Mouse (Mus musculus) lung, adult 2 months (tissue): ENCODE data around the gene Hoxc5. TPM values are rescaled to one million over a fixed set of nuclear protein-coding genes. Genes with fewer than 3 reads are reported as not detected.

Source experiments
- DNase-seq: peaks from one replicate; pipeline ENCODE4 v3.0.0; 2022
- H3K4me1 ChIP-seq: fragments of 200-500 bp; 2 replicates; pipeline ENCODE4 v1.6.1; 2011; ENCODE audit warnings: low read length; ENCODE audit not compliant: control insufficient read depth, insufficient read depth
- H3K4me3 ChIP-seq: fragments of 200-500 bp; replicated peaks from 2 replicates; pipeline ENCODE3; 2011; ENCODE audit warnings: low read depth, mild to moderate bottlenecking, control low read depth, low read length; ENCODE audit errors: extremely low read depth
- CTCF ChIP-seq: fragments of 200-500 bp; IDR thresholded peaks from 2 replicates; pipeline ENCODE4 v1.5.1; 2011; ENCODE audit warnings: mild to moderate bottlenecking, low read length, control low read depth; ENCODE audit not compliant: insufficient read depth
- POLR2A ChIP-seq: fragments of 200-500 bp; IDR thresholded peaks from 2 replicates; pipeline ENCODE4 v1.6.1; 2011; ENCODE audit warnings: low read depth, mild to moderate bottlenecking, control low read depth, low read length, borderline replicate concordance; ENCODE audit errors: extremely low read depth
- WGBS: fragments of 180-500 bp; shearing (Covaris S2); methylation state at CpG from one replicate; pipeline ENCODE4 v1.1.7; 2018; 5-methylcytosine and 5-hydroxymethylcytosine counted together
- polyA plus RNA-seq: library from polyadenylated mRNA; depleted of rRNA; stranded (reverse); fragments of >200 nt; gene quantifications from 2 replicates; pipeline ENCODE4 v1.2.3, GENCODE M21; 2012

Gene Hoxc5
- polyA plus RNA-seq, 1 experiment = 1.6 TPM

DNA sequence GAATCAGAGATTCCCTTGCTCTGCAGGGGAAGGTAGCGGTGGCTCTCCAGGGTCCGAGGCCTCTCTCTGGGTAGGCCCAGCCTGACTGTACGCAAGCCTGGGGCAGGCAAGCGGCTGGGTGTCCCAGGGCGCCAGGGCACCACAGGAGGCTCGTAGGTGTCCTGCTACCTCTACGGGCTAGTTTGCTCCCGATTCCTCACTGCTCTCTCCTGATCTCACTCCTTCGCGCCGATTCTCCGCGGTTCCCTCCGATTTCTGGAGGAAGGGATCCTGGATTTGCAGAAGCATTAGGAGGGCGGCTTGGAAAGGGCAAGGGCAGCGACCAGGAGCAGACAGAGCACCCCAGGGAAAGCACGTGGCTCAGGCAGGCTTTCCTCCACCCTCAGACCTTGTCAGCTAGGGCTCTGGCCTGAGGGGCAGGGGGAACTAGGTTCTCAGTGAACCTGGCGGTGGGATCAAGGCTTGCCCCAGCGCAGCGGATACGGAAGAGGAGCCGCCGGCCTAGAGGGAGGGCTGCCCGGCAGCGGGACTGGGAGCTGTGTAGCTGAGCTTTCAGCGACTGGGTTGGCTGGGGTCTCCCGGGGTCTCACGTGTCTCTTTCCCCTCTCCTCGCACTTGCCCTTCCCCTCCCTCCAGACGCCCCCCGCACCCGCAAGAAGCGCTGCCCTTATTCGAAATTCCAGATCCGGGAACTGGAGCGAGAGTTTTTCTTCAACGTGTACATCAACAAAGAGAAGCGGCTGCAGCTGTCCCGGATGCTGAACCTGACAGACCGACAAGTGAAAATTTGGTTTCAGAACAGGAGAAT is 11.2 kb upstream of the Hoxc5 start:
- no peak for DNase-seq
- Histone ChIP-seq H3K4me3 (no peak overlapping the region), H3K4me1 (no peaks in the 10 kb centered on the region; the same call in 1 of the 2 replicates)
- 2% methylated on average over 40 of the region's 40 CpGs for WGBS
- no peak for TF ChIP-seq POLR2A
- no peak for TF ChIP-seq CTCF

- Histone ChIP-seq H3K4me3 (no peak overlapping the region), H3K4me1 (no peaks in the 10 kb centered on the region; the same call in 1 of the 2 replicates)
- 5% methylated on average over 12 of the region's 12 CpGs for WGBS
- no peak for DNase-seq
- TF ChIP-seq CTCF (no peak), POLR2A (no peak)
These were observed 10.3 kb upstream of the Hoxc5 start for GRCm38 (mm10) chr15:102956906-102957305.

DNA sequence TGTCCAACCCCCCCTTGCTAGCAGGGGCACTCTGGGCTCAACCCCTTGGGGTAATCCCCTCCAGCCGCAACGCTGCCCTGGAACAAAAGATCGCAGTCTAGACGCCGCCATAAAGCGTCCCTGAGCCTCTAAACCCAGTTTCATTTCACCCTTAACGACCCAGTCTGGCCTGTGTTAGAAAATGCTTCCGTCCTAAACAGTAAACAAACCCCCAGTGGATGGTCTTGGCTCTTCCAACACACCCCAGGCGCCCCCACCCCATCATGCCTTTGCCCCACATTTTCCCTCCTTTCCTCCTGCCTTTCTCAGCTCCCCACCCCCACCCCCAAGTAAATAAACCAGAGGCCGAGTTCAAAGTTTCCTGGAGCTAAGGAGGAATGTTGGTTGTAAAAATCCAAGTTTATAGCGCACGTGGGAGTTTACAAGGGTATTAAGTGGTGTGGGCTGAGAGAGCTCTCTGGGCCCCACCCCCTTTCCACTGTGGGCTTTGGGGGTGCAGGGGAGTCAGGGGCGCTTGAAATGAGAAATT is 7.5 kb upstream of the Hoxc5 start:
- under 1% methylated on average over 13 of the region's 13 CpGs for WGBS
- H3K4me1 ChIP-seq = peaks cover 2% of the 10 kb centered on the region; the same call in 1 of the 2 replicates
- DNase-seq = no peak
- no peak for TF ChIP-seq POLR2A
- no peak for TF ChIP-seq CTCF
- no peak overlapping the region for H3K4me3 ChIP-seq

DNA sequence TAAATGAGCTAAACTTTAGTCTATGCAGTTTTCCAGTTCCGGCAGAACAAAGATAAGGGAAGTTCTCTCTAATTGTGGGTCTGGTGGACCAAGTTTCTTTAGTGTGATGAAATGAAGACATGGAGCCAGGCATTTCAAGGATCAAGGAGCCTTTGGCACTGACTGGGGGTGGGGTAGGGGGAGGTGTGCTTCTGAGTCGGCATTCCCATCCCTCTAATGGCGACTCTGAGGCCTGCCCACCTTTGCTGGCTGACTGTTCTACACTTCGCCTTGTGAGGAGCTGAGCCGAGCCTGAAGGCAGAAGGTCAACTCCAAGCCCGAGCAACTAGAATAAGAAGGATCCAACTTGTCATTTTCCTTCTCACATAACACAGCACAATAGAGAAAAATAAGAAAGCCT is 5.5 kb upstream of the Hoxc5 start:
- Histone ChIP-seq H3K4me1 (0 out of 2 replicates have a peak, but pooled peaks cover 2% of the 10 kb centered on the region), H3K4me3 (no peak overlapping the region)
- no peak for TF ChIP-seq CTCF
- no peak for TF ChIP-seq POLR2A
- DNase-seq = no peak
- WGBS = 5% methylated on average over 6 of the region's 6 CpGs

DNA sequence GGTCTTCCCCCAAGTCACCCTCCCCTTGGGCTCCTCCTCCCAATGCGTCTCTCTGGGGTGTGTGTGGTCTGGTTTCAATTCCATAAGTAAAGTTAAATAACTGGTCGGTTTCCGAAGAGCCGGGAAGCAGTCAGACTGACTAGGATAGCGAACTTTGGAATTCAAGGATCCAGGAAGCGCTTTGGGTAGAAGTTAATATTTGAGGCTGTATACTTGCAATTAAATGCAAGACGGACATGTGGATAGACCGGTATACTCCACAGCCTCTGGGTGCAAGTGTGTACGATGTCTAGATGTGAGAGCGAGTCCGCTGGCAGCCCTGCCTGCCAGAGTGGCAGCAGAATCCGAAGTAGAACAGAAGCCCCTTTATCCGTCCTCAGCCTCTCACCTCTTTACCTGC is 4.8 kb upstream of the Hoxc5 start:
- H3K4me1 ChIP-seq = 0 out of 2 replicates have a peak, but pooled peaks cover 2% of the 10 kb centered on the region
- no peak overlapping the region for H3K4me3 ChIP-seq
- TF ChIP-seq CTCF = no peak
- TF ChIP-seq POLR2A = no peak
- no peak for DNase-seq
- WGBS = 8% methylated on average over 13 of the region's 13 CpGs

- TF ChIP-seq POLR2A (no peak), CTCF (no peak)
- WGBS = 8% methylated on average over 8 of the region's 8 CpGs
- Histone ChIP-seq H3K4me3 (no peak overlapping the region), H3K4me1 (0 out of 2 replicates have a peak, but pooled peaks cover 2% of the 10 kb centered on the region)
- no peak for DNase-seq
These were observed 4.0 kb upstream of the Hoxc5 start for GRCm38 (mm10) chr15:102963259-102963658.

DNA sequence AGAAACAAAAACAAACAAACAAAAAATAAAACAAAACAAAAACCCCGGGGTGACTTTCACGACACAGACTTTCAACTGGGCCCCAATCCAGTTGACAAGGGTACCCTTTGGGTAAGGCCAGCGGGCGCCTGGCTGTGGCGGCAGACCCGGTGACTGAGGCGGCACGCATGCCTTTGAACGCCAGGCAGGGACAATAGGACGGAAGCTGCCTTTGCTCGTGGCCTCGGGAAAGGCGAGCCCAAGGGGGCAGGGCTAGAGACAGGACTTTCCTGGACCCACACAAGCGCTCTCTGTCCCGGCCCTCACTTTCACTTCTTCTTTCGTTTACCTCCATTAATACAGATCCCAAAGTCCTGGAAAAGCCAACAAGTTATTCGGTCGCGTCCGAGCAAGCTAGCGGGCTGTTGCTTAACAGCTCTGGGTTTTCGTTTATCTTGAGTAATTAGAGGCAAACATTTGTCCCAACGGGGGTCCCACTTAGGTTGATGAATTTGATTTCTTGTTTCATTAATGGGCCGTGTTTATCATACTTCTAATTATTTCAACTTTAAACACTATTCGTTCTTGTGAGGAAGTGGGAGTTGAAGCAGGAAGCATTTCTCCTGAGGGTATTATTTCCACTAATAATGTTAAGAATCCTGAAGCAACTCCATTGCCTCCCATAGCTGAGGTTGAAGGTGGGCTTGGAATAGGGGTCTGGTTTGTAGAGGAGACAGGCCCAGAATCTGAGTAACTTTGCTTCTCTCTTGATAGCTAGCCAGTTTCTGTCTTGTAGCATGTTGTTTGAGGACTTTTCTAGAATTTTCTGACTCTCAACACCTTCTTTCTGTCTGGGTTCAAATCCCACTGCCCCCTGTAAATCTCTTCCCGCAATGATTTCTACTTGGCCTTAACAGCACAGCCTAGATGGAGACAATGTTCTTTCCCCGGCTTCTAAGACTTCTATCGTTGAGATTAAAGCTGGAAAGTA is 3.3 kb upstream of the Hoxc5 start:
- TF ChIP-seq POLR2A (no peak), CTCF (no peak)
- Histone ChIP-seq H3K4me3 (no peak overlapping the region), H3K4me1 (0 out of 2 replicates have a peak, but pooled peaks cover 2% of the 10 kb centered on the region)
- no peak for DNase-seq
- WGBS = 3% methylated on average over 28 of the region's 28 CpGs

DNA sequence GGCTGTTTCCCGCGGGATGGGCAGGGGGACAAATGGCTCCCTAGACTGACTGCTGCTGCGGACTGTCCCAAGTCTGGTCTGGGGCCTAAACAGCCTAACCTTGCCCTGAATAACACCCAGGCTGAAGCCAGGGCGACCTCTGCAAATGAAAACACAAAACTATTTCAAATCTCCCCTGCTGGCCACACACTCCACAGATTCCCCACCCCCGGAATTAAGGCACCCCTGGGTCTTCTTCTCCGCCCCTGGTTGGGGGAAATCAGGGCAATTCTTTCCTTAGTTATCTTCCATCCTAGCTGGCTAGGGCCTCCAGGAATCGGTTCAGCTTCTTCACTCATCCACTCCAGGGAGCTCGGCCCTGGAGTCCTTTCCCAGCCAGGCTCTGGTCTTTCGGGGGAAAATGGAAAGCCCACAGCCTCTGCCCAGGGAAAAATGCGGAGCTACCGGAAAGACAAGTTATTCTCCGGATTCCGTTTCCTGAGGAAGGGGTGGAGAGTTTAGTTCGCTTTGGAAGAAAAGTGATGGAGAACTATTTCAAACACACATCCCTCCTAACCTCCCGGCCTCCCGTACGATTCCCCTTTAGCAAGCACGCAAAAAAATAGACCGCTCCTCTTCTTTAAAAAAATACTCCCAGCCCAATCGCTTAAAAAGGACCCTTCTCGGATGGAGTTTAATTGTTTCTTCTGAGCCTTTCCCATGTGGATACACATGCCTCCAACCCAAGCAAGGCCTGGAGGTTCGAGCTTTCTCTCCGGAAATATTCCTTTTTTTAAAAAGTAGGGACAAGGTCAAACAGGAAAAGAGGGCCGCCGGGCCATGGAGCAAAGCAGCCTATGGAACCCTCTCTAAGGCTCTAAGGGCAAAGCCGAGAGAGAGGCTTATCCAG is 2.0 kb upstream of the Hoxc5 start:
- no peak for DNase-seq
- TF ChIP-seq CTCF (no peak), POLR2A (no peak)
- Histone ChIP-seq H3K4me3 (no peak overlapping the region), H3K4me1 (0 out of 2 replicates have a peak, but pooled peaks cover 2% of the 10 kb centered on the region)
- WGBS = 9% methylated on average over 26 of the region's 26 CpGs
